Mouse (Mus musculus) G1E (cell line): Measurements from ENCODE around the gene Olfr20.

Source experiments
- CTCF ChIP-seq: IDR thresholded peaks from 2 replicates; pipeline ENCODE4 v1.5.1; 2012; ENCODE audit warnings: low read depth, low read length, inconsistent platforms, mixed read lengths
- TAL1 ChIP-seq: conservative IDR thresholded peaks from 2 replicates; pipeline ENCODE4 v1.6.1; 2012; ENCODE audit warnings: low read depth, low read length, inconsistent platforms, mixed read lengths

DNA sequence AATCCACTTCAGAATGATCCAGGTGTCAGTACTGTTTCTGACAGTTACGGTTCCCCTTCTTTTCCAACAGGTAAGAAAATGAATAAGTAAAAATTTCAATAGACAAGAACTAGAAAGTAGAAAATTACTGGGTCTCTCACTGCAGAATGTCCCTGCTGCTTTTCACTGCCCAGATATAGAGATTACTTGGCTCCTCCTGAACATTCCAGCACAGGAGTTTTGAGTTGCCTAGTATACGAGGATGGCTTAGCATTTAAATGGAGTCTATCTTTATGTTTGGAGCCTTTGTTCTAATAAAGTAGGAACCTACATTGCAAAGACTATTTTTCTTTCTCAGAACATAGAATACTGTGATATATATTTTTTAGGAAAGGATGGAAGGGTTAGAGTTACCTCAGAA lies 17.2 kb upstream of the Olfr20 start:
- no peak for TF ChIP-seq CTCF
- TF ChIP-seq TAL1, result no peak
